Mouse (Mus musculus): Measurements from ENCODE around the gene Egfl6.

The Egfl6 gene

DNA sequence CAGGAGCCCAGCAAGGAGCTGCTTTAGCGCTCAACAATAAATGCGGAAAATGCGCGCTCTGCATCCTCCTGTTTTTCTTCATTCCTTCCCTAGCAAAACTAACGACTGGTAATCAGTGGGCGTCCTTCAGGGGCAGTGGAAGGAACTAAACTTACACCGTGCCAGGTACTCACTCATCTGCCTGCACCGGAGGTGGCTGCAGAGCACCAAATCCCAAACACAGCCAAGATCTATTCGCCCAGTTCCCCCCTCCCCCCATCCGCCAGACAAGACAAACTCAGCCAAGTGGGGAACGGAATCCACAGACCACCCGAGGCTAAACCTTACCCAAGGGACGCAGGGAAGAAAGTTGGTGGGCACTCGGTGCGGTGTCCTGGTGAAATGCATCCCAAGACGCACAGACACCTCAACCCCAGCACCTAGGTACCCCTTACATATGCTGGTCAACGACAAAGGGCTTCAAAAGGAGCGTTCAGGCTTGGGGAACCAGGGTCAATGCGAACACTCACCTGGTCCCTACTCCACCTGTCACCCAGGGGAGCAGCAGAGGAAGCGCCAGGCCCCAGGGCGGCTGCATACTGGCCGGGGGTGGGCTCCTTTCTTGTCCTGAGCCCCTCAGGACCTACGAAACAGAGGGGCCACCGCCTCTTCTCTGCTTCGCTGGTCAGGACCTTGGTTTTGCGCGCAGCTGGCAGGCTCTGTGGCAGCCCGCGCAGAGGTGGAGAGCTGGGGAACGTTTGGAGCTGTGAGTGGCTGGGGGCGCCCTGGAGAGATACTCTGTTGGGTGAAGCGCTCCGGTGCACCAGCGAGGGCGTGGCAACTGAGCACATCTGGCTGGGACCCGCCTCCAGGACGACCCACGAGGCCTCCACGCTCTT is at the start of gene Egfl6:
TSS of gene Egfl6 (minus strand) at position 774 of the 878 bp plus-strand sequence.
- DNase-seq: no peak

DNA sequence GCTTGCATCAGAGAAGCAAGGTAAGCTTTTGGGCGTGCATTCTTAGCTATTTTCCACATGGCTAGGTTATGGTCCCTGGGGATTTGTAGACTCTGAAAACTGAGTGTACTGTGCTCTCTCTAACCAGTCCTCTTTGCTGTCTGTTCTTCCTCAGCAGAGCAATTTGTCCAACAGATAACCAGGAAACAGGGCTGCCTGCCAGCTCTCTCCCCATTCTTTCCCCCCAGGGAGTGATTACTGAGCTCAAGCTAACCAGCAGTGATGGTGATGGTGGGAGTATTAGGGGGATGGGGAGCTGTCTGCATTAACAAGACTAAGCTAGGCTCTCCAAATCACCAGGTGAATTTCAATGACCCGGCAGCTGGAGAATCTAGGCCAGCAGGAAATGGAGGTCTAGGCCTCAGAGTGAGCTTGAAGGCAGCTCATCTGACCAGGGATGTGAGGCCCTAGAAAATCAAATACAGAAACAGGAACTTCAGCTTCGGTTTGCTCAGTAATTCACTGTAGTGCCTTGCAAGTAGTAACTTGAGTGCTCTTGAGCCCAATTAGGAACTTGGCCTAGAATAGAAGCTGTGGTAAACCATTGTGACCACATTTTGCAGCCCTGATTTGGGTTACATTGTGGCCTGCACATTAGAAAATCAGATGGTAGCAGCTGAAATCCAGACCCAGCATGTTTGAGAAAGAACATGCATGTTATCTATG is 41.5 kb upstream of the Egfl6 start:
- no peak for DNase-seq

DNA sequence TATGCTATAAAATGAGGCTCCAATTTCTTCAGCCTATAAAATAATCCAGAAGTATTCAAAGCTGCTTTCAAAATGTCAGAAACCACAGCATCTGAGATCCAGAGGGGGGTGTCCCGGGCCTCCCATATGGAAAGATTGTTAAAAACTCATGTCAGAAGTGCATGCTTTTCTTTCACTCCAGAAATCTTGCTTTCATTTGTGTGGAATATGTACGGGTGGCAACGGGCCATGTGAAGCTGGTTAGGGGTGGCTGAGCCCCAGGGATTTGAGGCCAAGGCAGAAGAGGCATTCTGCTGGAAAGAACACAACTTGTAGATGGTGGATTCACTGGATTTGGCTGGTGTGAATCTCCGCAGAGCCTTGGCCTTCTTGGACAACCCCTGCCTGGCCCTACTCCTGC is 40.7 kb upstream of the Egfl6 start:
- DNase-seq: no peak

DNA sequence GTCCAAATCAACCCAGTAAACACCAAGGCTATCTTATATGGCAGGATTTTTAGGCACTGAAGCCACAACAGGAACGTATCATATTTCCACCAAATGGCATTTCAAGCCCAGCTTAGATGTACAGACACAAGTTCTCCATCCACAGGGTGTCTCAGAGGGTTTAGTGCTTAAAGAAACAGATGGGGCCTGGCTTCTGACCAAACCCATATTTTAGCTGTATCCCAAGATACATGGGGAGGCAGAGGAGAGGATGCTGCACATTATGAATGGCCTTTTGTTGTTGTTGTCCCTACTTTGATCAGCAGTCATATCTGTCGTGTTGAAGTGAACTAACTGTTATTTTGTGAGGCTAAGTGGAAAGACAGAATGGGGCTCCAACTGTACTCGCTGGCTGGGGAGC is 37.7 kb upstream of the Egfl6 start:
- no peak for DNase-seq

DNA sequence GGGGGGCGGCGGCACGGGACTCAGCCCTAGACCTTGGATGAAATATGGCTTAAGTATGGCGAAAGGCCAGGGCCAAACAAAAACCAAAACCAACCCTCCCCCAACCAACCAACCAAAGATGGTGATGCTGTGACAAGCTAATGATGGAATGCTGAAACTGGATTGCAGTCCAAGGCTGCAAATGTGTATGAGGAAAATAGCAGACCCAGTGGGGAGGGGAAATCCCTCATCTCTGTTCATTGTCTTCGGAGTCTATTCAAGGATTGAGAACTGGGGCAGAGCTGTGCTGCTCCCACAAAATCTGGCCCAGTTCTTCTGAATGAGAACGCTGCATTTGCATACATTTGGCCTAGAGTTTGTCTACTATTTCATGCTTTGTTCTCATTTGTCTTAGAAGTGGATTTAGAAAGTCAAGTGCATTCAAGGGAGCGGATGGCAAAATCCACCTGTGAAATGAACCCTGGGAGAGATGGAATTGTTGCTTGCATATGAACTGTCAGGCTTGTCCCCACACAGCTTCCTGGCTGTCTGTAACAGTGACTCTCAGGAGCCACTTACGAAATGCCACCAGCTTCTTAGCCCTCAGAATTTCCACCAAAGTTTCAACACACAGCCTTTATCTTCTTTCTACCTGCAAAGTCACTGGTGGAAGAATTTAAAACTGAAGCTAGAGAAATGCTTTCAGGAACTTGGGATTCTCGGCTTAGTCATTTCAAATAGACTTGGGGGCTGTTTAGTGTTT is 36.2 kb upstream of the Egfl6 start:
- DNase-seq: no peak

DNA sequence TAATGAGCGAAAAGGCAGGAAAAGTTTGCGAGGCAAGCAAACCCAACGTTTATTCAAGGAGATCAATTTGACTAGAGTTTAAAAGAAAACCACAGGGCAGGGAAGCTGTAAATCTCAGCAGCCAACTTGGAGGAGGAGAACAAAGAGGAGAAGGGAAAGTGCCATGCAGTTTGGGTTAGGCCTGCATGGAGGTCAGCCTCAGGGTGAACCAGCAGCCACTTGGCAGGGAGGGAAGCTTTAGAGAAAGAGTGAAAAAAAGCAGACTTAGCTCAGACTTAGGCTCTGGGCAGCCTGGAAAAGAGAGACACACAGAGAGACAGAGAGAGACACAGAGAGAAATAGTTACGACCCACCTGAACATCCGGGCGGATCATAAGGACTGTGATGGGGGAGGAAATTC is 35.4 kb upstream of the Egfl6 start:
- DNase-seq: no peak

DNA sequence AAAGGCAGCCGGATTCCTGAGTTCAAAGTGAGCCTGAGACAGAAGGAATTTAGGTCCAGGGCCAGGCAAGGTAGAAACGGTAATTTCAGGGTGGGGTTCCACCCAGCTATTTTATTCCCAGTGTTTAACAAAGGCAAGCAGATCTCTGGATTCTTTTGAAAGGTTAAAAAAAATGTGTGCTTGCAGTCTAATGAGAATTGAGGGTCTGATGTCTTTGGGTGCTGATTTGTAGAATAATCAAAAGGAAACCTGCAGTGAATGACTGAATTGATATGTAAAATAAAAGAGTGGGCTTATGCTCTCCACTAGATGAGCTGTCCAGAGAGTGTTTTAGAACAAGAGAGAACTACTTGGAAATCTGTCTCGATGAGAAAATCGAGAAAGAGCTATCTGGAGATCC is 33.6 kb upstream of the Egfl6 start:
- DNase-seq: no peak

DNA sequence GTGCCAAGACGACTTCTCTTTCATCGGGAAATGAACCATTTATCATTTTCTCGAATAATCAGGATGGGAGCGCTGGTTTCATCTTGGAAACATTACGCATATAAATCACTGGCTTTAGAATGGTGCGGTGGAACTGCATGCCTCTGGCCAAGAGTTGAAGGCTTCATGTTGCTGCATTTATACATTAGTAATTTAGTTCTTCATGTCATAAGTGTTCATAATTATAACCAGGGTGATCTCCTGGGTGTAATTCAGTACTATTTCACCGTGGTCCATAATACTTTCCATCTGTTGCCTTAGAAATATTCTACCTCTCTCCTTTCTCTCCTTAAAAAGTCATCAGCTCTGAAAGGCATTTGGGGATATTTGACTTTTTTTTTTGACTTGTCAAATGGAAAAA is 29.7 kb upstream of the Egfl6 start:
- no peak for DNase-seq

DNA sequence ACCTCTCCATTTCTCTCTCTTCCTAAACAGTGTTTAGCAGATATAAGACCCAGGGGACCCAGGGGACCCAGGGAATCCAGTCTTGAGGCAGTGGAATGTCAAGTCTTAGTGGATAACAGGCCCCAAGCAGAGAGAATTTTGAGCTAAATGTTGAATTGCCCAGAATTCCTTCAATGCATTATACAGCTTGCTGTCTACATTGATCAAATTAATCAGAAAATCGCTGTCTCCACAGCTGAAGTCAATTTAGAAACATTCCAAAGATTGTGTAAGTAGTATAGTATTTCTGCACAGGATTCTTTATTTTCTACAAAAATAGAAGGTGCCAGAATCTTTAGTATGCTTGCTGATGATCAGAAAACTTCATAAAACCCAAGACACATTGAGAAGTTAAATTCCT is 9.4 kb downstream of the Egfl6 start:
- no peak for DNase-seq

DNA sequence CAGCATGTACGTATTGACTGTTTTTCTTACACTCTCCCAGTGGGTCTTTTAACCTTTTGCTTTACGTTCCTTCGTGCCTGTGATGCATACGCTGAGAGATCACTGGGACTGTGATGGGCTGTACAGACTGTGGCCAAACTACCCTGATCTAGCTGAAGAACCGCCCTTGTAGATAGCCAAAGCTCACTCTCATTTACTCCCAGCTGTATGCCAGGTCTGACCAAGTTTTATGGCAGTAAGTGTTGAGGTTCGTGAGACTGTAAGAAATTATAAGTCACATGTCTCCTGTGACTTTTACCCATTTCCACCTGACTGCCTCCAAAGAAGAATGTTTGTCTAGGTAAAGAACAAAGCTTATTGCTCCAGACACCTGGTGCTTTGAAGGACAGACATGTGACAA is 19.5 kb downstream of the Egfl6 start:
- DNase-seq: no peak

DNA sequence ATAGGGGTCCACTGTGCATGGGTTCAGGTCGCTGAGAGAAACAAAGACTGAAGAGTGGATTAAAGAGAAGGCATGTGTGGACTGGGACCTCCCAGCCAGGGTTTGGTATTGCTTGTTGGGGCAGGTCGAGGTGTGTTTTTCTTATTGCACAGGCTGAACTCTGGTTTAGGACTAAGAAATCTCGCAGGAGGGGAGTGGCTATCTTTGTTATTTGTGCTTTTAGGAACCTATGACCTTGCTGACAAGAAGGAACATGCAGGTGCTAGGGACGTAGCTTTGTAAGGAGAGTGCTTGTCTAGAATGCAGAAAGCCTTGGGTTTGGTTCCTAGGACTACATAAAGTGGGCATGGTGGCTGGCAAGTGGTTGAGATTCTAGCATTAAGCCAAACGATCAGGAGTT is 20.1 kb downstream of the Egfl6 start:
- DNase-seq: no peak

DNA sequence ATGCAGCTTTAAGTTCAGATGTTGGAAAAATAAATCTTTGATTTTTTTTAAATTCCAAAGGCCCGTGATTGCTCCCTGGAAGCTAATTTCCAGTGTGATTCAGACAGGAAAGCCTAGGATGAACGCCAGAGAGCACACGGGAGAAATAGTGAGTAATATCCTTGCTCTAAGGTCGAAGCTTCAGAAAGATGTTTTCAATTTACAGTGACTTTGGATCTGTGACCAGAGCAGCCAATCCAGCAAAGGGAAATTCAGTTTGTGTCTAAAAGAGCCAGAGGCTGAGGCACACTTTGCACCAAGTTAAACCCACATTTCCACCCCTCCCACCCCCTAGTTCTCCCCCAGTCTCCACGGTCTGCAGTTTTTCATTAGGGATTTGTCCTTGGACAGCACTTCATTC is 20.6 kb downstream of the Egfl6 start:
- DNase-seq: no peak

DNA sequence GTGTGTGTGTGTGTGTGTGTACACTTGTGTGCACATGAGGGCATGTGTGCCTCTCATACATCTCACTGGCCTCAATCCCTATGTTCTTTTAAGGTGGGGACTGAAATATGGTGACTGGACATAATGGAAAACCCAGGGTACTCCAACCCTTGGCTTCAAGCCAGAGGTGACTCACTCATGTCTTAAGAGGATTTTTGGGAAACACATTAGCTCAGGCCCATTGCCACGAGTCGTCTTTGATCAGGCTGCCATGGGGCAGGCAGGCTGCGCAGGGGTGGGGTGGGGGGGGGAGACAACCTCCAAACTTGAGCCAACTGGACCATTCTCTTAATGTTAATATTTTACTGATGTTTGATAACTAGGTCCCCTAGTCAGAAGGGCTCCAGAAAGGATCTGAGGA is 26.2 kb downstream of the Egfl6 start:
- no peak for DNase-seq

DNA sequence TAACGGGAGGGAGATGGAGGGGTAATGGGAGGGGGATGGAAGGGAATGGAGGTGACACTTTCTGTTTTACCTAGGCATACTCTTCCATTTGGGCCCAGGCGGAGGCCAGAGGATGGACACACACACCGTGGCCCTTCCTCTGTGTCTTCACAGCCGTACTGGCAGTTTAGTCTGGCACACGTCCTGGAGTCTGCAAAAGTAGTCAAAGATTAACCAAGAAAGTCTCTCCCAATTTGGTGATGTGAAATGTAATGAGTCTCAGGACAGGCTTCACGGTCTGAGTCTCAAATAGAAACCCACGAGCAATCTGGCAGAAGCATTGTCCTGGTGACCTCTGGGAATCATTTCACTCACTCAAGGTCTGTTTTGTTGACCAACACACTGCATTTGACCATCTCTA is 33.2 kb downstream of the Egfl6 start:
- no peak for DNase-seq

DNA sequence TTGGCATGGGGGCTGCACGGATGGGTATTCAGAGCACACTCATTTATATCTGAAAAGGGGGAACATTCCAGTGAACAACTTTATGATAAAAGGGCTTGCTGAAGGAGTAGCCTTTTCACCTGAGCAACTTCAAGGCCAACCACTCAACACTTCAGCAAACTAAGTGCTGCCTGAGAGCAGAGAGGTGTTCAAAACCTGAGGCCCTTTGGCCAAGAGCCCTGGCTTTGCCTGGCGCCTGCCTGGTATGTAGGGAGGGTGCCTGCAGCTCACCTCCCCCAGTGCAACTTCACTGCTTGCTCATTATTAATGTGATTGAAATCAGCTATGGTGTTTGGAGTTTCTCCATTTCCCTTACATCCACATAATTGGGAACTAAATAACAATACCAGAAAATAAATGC is 39.0 kb downstream of the Egfl6 start:
- DNase-seq: no peak

DNA sequence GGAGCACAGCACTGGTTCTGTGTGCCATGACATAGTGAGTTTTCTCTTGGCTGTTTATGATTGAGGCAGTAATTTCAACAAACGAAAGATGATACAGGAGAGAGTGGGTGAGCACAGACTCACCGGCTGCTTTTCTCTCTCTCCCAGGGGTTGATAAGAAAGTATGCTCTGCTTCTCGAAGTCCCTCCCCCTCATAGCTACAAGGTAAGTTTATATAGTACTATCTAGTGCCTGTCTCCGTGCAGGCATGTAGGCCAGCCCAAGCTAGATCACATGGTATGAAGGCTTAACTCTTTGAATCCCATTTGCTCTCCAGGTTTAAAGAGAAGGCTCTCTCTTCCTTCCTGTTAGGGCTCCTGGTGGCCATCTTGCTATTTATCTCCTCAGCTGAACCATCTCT is 50.4 kb downstream of the Egfl6 start:
- DNase-seq: no peak

DNA sequence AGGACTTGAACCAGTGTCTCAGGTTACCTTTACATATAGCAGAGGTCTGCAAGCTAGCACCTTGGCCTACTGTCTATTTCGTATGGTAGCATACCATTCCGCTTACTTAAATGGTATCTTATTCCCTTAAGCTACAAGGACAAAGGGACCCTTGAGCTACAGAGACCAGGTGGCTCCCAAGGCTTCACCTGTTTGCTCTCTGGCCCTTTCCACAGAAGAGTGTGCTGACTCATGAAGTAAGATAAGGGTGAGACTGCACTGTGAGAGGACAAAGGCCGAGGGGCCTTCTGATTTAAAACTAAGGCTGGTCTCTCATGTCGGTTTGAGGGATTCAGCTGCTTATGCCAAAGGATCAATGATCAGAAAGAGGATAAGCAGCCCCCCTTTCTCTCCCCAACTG is 52.1 kb downstream of the Egfl6 start:
- DNase-seq: no peak

DNA sequence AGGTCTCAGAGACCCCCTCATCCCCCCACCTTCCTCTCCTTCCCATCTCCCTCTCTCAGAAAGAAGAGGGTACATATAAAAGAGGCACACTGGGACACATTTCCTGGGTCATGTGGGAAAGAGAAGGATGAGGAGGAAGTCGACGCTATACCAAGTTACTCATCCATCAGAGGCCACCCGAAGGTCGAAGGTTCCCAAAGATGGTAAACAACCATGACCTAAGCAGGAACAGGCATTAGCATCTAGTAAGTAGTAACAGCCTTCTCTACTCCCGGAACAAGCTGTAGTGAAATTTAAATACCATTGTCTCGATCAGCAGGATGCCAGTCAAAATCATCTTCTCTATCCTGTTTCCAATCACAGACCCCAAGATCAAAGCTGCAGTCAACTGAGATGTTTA is 53.8 kb downstream of the Egfl6 start:
- no peak for DNase-seq

DNA sequence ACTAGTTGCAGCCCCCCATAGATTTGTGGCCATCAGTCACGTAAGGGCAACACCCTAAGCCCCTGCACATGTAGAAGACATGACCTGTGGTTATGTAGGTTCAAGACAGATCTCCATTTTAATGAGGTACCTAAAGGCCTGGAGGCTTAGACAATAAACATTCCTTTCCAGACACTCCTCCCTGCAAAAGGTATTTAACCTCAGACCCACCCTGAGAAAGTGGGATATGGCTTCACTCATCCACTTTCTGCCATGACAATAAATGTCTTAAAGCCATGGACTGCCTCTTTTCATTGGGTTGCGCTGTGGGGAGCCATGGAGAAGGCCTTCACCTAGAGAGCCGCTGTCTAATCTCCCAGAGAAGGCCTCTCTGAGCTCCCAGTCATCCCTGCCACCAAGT is 57.4 kb downstream of the Egfl6 start:
- no peak for DNase-seq

DNA sequence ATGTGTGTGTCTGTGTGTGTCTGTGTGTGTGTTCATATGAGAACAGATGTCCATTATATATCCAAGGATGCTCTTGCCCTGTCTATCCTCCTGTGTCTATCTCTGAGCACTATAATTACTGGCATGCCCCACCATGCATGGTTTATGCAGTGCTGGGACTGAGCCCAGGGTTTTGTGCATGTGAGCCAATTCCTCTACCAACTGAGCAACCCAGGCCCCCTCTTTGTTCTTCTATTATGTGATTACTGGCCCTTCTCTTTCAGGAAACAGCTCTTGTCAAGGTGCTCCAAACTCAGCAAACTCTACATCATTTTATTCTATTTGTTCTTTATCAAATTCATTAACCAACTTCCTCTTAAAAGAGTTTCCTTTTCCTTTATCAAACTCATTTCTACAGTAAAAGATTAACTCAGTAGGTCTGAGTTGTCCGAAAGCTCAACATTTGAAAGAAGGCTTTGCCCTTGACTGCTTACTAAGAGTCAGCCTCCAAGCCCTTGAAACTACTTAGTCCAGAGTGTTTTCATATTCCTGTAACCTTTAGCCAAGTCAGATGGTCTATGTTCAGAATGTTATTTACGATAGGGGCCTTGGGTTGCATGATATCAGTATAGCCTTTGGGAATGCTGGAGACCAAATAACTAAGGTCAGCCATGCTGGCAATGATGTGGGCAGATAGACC is 59.7 kb downstream of the Egfl6 start:
- DNase-seq: no peak

DNA sequence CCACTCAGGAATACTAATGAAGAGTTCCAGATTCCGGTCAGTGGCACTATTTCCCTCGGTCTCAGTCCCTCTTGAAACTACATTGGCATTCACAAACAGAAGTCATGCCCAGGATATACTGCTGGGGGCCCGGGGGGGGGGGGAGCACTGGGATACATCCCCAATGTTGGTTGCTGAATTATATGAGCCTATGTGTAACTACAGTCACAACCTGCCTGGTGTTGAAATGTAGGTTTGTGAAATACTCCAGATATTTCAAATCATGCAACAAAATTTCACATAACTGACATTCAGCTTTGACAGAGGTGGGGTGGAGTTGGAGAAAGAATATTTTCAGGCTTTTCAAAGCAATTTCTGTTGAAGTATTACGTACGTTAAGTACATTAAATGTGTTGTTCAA is 64.7 kb downstream of the Egfl6 start:
- no peak for DNase-seq

DNA sequence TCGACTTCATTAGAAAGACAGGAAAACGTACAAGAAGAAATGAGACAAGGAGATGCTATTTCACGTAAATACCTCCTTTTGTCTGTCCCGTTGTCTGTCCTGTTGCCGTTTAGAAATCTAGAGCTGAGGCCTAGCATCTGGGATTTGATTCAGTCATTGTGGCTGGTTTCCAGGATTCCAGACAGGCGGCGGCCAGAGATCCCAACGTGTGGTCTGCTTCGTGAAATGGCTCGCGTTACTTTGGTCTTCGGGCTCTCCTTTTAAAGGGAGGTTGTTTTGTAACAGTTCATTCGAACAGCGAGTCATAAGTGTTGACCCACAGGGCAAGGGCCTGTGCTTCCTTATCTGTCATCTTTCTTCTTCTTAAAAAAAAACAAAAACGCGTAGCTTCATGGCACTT is 67.2 kb downstream of the Egfl6 start, which contains the start of gene Tceanc:
TSS of gene Tceanc (minus strand) at position 223 of the 400 bp plus-strand sequence.
- DNase-seq: no peak

DNA sequence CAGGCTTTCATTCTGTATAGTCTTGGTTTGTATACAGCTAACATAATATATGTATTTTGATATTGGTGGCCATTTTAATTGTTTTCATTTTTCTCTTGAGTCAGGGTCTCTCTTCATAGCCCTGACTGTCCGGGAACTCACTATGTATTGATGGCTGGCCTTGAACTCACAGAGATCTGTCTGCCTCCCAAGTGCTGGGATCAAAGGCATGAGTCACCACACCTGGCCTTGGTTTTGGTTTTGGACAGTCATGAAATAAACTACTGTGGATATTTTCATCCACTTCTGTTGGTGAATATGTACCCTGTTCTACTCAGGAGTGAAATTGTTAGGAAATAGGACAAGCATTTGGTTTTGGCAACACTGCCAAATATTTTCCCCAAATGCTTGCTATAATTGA is 68.9 kb downstream of the Egfl6 start:
- DNase-seq: no peak
